Mouse (Mus musculus): Measurements from ENCODE around the gene Kcne1l. TPM values are rescaled to one million over a fixed set of nuclear protein-coding genes. Genes with fewer than 3 reads are reported as not detected.
A peak's percentile ranks its signal among the peaks of the same experiment; 100 is the strongest.

Gene Kcne1l
- total RNA-seq (2021) = 10 to 100 TPM; 13.5 to 19.0 TPM
- long read RNA-seq, experiment 1, transcript Kcne1l-201 (1 exons, 1,543 nt) = major isoform, 29 of 29 reads
- long read RNA-seq, experiment 1, partial matches to known transcripts = 0 of 29 reads
- long read RNA-seq, experiment 1, other reads (novel, unspliced or antisense) = 0 of 29 reads
- long read RNA-seq, experiment 2, transcript Kcne1l-201 (1 exons, 1,543 nt) = major isoform, 17 of 17 reads
- long read RNA-seq, experiment 2, partial matches to known transcripts = 0 of 17 reads
- long read RNA-seq, experiment 2, other reads (novel, unspliced or antisense) = 0 of 17 reads

GRCm38 (mm10) chrX:142305869-142306581 is at the start of gene Kcne1l:
Gene Kcne1l, minus strand, starts transcription at chrX:142306294.
- no peak for DNase-seq

GRCm38 (mm10) chrX:142336207-142336606 is 30.1 kb upstream of the Kcne1l start:
- DNase-seq = no peak

- DNase-seq = no peak
Observed at GRCm38 (mm10) chrX:142335502-142335901, 29.4 kb upstream of the Kcne1l start.

- no peak for DNase-seq
Observed at GRCm38 (mm10) chrX:142325760-142326159, 19.7 kb upstream of the Kcne1l start.

GRCm38 (mm10) chrX:142316106-142316505 is 10.0 kb upstream of the Kcne1l start:
- DNase-seq = no peak

GRCm38 (mm10) chrX:142315270-142315669 is 9.2 kb upstream of the Kcne1l start:
- DNase-seq = no peak

GRCm38 (mm10) chrX:142314307-142315024 is 8.4 kb upstream of the Kcne1l start:
- peak; percentile 21 for DNase-seq

GRCm38 (mm10) chrX:142310431-142310830 is 4.3 kb upstream of the Kcne1l start:
- DNase-seq = no peak

GRCm38 (mm10) chrX:142305010-142305868 is 855 bp downstream of the Kcne1l start:
- DNase-seq = no peak

GRCm38 (mm10) chrX:142304592-142304991 is 1.5 kb downstream of the Kcne1l start:
- no peak for DNase-seq

- no peak for DNase-seq
Observed at GRCm38 (mm10) chrX:142303456-142303855, 2.6 kb downstream of the Kcne1l start.

GRCm38 (mm10) chrX:142285905-142286304 is 20.2 kb downstream of the Kcne1l start:
- no peak for DNase-seq

GRCm38 (mm10) chrX:142276573-142276972 is 29.5 kb downstream of the Kcne1l start:
- no peak for DNase-seq

- DNase-seq = no peak
Observed at GRCm38 (mm10) chrX:142276031-142276430, 30.1 kb downstream of the Kcne1l start.

Other genes starting within 250 kb of the Kcne1l start
- gene Gucy2f, start 109.4 kb downstream of the Kcne1l start, total RNA-seq (2021) = not detected
- gene Nxt2, start 79.5 kb downstream of the Kcne1l start, total RNA-seq (2021) = 1 to 10 TPM; 3.3 to 3.5 TPM
- 10 to 100 TPM; 19.1 to 21.5 TPM for gene Acsl4, start 84.2 kb upstream of the Kcne1l start, total RNA-seq (2021)

Measured in gastrocnemius, postnatal 25 days (tissue).